Mouse (Mus musculus): ENCODE results near the gene Gm20517. TPM values are rescaled to one million over a fixed set of nuclear protein-coding genes. Genes with fewer than 3 reads are reported as not detected.
A peak's percentile ranks its signal among the peaks of the same experiment; 100 is the strongest.

Gm20517 gene
- polyA plus RNA-seq, 1 experiment = 0.45 TPM

DNA sequence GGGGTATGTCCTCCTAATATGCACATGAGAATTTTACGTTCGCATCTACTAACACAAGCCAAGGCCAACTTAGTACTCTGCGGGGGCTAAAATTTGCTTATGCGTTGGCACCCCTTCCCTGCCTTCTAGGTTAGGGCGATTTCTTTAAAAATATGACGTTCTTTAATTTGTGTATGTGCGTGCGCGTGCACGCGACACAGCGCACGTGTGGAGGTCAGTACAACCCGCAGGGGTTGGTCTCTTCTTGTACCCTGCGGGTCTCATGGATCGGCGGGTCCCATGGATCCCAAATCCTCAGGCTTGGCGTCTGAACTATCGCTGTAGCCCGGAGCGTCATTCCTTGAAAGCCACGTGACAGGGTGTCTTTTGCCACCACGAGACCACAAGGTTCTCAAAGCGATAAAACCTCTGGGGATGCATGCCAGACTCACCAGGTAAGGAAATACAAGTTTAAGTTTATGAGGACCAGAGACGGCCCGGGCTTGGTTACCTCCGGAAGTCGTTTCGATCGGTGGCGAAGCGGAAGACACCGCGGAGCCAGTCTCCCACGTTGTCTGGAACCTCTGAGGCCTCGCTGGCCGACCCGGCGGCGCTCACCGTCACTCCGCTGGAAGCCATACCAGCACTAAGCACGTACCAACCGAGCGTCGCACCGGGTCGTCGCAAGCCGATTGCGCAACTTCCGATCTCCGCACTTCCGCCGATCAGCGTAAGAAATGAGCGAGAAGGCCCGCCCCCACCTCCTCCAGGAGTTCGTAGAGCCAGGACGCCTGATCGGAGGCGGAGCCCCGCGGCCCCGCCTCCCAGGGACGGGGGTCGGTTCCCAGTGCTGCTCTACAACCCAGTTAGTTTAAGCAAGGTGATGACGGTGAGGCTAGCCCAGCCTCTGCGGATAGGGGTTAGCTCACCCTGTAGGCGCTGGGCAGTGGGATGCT, 76.3 kb downstream of the Gm20517 start:
- TF ChIP-seq CTCF (IDR thresholded peaks at IDR 0.05; ENCODE audit: insufficient read depth, low read length) (no peak), POLR2A (IDR thresholded peaks at IDR 0.05; ENCODE audit: borderline replicate concordance, extremely low read depth, low read depth, low read length) (peak; percentile 87; the same call in 1 of the 2 replicates)
- DNase-seq = peak; percentile 93
- peak overlapping the region; percentile 83 for H3K4me3 ChIP-seq (replicated peaks; ENCODE audit: extremely low read depth, low read depth, low read length)
- peaks cover 6% of the 10 kb centered on the region; the same call in 1 of the 2 replicates for H3K4me1 ChIP-seq (ENCODE audit: control insufficient read depth, insufficient read depth, low read length)
- WGBS = under 1% methylated on average over 70 of the region's 70 CpGs

DNA sequence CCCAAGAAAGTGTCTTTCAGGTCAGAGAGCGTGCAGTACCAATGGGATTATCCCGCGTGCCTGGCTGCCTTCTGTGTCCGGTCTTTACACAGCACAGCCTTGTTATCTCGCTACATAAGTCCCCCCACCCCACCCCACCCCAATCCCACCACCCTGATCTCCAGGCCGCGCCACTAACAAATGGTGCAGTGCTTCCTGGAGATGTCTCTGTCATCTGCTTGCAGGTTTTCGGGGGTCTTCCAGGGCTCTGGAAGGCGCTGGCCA, 76.9 kb downstream of the Gm20517 start, which contains the start of gene Tomm6:
TSS of gene Tomm6 (minus strand) at position 43 of the 264 bp plus-strand sequence.
- no peak for TF ChIP-seq POLR2A (IDR thresholded peaks at IDR 0.05; ENCODE audit: borderline replicate concordance, extremely low read depth, low read depth, low read length)
- TF ChIP-seq CTCF (IDR thresholded peaks at IDR 0.05; ENCODE audit: insufficient read depth, low read length) = no peak
- Histone ChIP-seq H3K4me3 (replicated peaks; ENCODE audit: extremely low read depth, low read depth, low read length) (peak within 1 kb of the TSS; percentile 83), H3K4me1 (ENCODE audit: control insufficient read depth, insufficient read depth, low read length) (peaks cover 6% of the 10 kb centered on the region; the same call in 1 of the 2 replicates)
- DNase-seq = no peak
- 0% methylated on average over 9 of the region's 9 CpGs for WGBS

DNA sequence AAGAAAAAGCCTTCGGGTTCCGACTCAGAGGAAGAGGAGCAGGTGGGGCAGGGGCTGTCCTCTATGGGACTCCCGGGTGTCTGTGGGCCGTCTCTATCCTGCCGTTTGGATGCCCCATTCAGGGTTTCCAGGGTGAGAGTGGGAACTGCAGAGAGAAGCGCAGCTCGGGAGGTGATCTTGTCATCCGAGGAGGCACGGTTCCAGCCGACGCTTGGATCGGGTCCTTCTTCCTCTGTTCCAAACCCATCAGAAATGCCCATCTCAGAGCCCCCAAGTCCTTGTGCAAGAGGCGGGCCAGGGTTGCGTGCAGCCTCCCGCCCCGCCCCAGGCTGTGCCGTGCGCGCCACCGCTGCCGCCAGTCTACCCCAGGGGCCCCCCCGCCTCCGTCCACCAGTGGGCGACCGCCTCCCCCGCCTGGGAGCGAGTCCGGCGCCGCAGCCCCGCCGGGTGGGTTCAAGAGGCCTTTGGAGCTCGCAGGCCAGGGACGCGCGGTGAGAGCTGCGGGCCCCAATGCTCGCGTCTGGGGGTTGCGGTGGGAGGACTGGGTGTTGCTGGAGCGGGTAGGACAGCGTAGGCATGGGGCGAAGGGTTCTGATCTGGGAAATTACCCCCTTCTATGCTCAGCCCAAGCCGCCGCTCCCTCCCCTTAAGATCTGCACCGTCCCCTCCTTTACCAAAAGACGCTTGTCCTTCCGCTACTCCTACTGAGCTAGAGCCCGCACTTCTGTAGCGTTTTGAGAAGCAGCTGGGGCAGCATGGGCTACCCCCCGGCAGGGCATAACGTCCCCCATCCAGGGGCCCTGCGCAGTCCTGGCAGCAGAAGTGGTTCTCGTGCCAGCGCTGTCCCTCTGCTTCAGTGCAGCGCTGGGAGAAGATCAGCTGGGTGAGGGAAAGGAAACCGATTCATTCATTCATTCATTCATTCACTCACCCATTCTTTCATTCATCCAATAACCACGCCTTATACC, 77.5 kb downstream of the Gm20517 start, which contains the start of gene Frs3:
TSS of gene Frs3 (plus strand) at position 423 of the 968 bp plus-strand sequence.
- Histone ChIP-seq H3K4me1 (ENCODE audit: control insufficient read depth, insufficient read depth, low read length) (peaks cover 6% of the 10 kb centered on the region; the same call in 1 of the 2 replicates), H3K4me3 (replicated peaks; ENCODE audit: extremely low read depth, low read depth, low read length) (peak within 1 kb of the TSS; percentile 83)
- DNase-seq = peak; percentile 58
- 2% methylated on average over 58 of the region's 58 CpGs for WGBS
- no peak for TF ChIP-seq CTCF (IDR thresholded peaks at IDR 0.05; ENCODE audit: insufficient read depth, low read length)
- 0 out of 2 replicates have a peak, but pooled peaks have one; percentile 3 for TF ChIP-seq POLR2A (IDR thresholded peaks at IDR 0.05; ENCODE audit: borderline replicate concordance, extremely low read depth, low read depth, low read length)

DNA sequence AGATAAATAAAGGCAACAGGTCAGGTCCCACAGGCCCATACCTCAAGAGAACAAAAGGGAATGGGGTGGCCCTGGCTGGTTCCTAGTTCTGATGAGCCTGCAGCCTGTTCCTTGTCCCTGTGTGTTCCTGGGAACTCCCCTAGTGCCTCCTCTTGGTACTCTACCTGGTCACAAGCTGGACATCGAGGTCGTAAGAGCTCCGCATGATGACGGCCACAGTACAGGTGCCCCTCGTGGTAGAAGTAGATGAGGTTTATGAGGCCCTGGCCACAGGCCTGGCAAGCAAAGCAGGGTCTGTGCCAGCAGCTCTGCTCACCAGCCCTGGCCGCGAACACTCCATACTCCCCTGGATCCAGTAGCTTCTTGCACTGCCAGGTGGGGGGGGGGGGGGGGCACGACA, 78.5 kb downstream of the Gm20517 start:
- H3K4me1 ChIP-seq (ENCODE audit: control insufficient read depth, insufficient read depth, low read length) = peaks cover 6% of the 10 kb centered on the region; the same call in 1 of the 2 replicates
- no peak overlapping the region for H3K4me3 ChIP-seq (replicated peaks; ENCODE audit: extremely low read depth, low read depth, low read length)
- TF ChIP-seq POLR2A (IDR thresholded peaks at IDR 0.05; ENCODE audit: borderline replicate concordance, extremely low read depth, low read depth, low read length) (no peak), CTCF (IDR thresholded peaks at IDR 0.05; ENCODE audit: insufficient read depth, low read length) (no peak)
- DNase-seq = no peak
- 89% methylated on average over 8 of the region's 8 CpGs for WGBS

DNA sequence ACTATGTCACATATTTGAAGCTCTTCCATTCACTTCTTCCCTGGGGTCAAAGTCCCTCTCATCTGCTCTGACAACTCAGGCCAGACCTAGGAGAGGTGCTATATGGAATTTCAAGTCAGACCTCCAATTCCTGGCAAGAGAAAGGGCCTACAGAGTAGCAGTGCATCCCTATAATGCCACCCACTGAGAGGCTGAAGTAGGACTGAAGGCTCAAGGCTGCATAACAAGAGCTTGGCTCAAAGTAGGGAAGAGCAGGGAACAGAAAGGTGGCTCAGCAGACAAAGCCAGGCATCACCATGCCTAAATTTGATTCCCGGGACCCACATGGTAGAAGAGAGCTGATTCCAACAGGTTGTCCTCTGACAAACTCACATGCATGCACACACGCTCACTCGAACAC, 80.3 kb downstream of the Gm20517 start:
- DNase-seq = no peak
- TF ChIP-seq POLR2A (IDR thresholded peaks at IDR 0.05; ENCODE audit: borderline replicate concordance, extremely low read depth, low read depth, low read length) (no peak), CTCF (IDR thresholded peaks at IDR 0.05; ENCODE audit: insufficient read depth, low read length) (no peak)
- H3K4me1 ChIP-seq (ENCODE audit: control insufficient read depth, insufficient read depth, low read length) = peaks cover 6% of the 10 kb centered on the region; the same call in 1 of the 2 replicates
- WGBS = 96% methylated on average over 3 of the region's 3 CpGs
- H3K4me3 ChIP-seq (replicated peaks; ENCODE audit: extremely low read depth, low read depth, low read length) = no peak overlapping the region

DNA sequence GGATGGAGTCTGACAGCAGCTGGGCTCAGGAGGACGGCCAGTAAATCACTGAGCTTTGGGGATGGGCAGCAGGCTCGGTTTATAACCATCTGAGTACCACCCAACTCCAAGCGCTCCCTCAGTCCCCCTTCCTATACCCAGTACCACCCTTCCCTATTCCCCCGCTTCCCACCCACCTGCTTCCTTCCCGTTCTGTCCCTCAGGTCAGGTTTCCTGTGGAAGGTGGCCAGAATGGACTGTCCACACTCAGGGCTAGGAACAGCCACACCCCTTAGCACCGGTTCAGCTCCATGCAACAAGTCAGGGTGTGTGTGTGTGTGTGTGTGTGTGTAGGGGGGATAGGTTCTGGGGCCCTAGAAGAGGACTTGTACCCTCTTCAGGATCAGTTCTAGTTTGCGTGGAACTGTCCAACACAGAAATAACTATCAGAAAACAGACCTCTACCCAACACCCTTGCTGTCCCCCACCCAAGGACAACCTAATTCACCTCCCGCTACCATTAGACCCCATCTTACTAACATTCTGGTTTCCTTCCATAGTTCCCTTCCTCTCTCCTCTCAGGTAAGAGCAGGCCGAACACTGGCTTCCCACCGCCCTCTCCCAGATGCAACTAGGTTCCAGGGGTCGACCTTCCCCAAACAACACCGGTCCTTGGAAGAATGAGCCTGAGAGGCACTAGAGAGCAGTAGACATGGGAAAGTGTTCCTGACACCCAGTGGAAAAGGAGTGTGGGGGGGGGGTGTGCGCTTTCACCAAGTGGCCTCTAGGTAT, 82.5 kb downstream of the Gm20517 start:
- Histone ChIP-seq H3K4me1 (ENCODE audit: control insufficient read depth, insufficient read depth, low read length) (no peaks in the 10 kb centered on the region), H3K4me3 (replicated peaks; ENCODE audit: extremely low read depth, low read depth, low read length) (peak overlapping the region; percentile 90)
- WGBS = 41% methylated on average over 13 of the region's 13 CpGs
- DNase-seq = no peak
- TF ChIP-seq CTCF (IDR thresholded peaks at IDR 0.05; ENCODE audit: insufficient read depth, low read length) (no peak), POLR2A (IDR thresholded peaks at IDR 0.05; ENCODE audit: borderline replicate concordance, extremely low read depth, low read depth, low read length) (no peak)

DNA sequence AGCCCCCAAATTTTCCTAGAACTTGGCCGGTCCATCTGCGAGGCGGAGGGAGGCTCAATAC, 82.9 kb downstream of the Gm20517 start, which contains the start of gene Gm21981:
TSS of gene Gm21981 (minus strand) at position 14 of the 61 bp plus-strand sequence.
- no peaks in the 10 kb centered on the region for H3K4me1 ChIP-seq (ENCODE audit: control insufficient read depth, insufficient read depth, low read length)
- TF ChIP-seq CTCF (IDR thresholded peaks at IDR 0.05; ENCODE audit: insufficient read depth, low read length) (no peak), POLR2A (IDR thresholded peaks at IDR 0.05; ENCODE audit: borderline replicate concordance, extremely low read depth, low read depth, low read length) (no peak)
- peak within 1 kb of the TSS; percentile 90 for H3K4me3 ChIP-seq (replicated peaks; ENCODE audit: extremely low read depth, low read depth, low read length)
- WGBS = 0% methylated on average over 3 of the region's 3 CpGs
- no peak for DNase-seq

DNA sequence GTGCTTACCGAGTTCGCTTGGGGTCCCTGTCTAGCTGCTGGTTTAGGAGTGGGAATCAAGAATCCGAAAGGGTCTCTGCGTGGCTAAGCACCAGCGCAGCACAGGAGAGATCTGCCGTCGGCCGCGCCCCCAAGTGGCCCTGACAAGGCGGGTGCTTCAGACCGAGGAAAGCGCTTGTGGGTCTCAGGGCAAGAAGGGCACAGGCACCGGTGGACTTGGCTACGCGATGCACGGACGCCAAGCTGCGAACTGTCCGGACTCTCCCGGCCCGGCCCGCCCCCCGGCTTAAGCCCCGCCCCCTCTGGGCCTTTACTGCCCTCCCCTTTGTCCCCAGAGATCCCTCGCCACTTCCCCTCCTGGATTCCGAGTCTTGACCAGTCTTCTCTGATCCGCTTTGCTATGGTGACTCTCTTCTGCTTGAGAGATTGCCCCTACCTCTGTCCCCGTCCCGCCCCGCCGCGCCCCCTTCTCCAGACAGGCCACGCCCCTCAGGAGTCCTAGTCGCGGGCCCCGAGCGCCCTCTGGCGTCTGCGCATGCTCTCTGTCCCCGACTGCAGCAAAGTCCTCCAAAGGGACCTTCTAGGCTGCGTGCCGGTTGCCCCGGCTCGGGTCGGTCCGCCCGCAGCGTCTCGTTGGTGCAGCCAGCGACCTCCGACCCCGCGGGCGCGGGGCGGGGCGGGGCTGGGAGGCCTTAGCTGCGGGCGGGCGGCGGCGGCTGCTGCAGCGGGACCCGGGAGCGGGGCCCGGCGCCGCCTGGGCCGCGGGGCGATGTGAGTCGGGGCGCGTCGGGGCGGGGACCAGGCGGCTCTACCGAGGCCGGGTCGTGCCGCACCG, 83.3 kb downstream of the Gm20517 start, which contains the start of gene Prickle4:
TSS of gene Prickle4 (minus strand) at position 234 of the 834 bp plus-strand sequence.
- no peaks in the 10 kb centered on the region for H3K4me1 ChIP-seq (ENCODE audit: control insufficient read depth, insufficient read depth, low read length)
- under 1% methylated on average over 82 of the region's 82 CpGs for WGBS
- TF ChIP-seq CTCF (IDR thresholded peaks at IDR 0.05; ENCODE audit: insufficient read depth, low read length) (peak; percentile 42; the same call in 1 of the 2 replicates), POLR2A (IDR thresholded peaks at IDR 0.05; ENCODE audit: borderline replicate concordance, extremely low read depth, low read depth, low read length) (peak; percentile 49; the same call in 1 of the 2 replicates)
- H3K4me3 ChIP-seq (replicated peaks; ENCODE audit: extremely low read depth, low read depth, low read length) = peak within 1 kb of the TSS; percentile 90
- DNase-seq = peak; percentile 96
